Mouse (Mus musculus): ENCODE measurements around the gene Sh2d4b.

Sh2d4b gene

GRCm38 (mm10) chr14:40893196-40893595, at the start of gene Sh2d4b:
Gene Sh2d4b, minus strand, starts transcription at chr14:40893266.
- no peak for DNase-seq

GRCm38 (mm10) chr14:40942429-40942828, 49.4 kb upstream of the Sh2d4b start:
- no peak for DNase-seq

DNA sequence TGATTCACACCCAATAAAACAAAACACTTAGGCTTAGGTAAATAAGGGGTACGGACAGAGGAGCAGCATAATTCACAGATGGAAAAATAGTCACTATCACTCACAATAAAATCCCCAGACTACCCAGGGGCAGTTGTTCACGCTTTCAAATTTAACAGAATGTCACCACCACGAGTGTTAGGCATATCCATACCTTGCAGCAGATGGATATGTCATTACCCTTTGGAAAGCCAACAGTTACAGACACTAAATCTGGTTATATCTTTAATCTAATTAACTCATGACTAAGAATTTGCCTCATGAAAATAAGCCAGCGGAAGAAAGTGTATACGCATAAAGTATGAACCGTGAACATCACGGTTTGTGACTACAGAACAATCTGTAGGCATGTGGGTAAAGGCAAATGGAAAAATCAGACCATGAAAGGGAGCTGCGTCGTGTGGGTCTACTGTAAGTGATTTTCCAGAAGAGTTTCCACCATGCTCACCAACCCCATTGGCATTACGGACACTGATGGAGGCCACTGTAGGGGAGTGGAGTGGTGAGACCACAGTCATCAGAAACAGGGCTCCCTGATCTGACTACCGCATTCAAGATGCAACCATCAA, 45.4 kb upstream of the Sh2d4b start:
- DNase-seq, result no peak

GRCm38 (mm10) chr14:40937052-40937451, 44.0 kb upstream of the Sh2d4b start:
- no peak for DNase-seq

DNA sequence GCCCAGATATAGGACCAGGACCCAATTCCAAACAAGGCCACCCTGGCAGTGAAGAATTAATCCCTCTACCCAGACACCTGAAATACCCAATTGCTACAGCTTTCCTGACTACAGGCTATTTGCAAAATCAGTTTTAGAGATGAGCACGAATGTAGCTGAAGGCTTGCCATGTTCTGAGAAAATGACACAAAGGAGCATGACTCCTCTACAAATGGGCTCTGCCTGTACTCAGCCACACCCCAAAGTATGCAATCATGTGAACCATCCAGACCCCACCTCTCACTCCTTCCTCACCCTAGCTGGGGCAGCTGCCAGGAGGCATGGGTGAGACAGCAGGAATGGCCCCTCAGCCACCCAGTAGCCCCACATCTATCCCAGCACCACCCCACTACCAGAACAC, 42.4 kb upstream of the Sh2d4b start:
- DNase-seq, result no peak

- no peak for DNase-seq
These were observed 42.0 kb upstream of the Sh2d4b start for GRCm38 (mm10) chr14:40935054-40935453.

DNA sequence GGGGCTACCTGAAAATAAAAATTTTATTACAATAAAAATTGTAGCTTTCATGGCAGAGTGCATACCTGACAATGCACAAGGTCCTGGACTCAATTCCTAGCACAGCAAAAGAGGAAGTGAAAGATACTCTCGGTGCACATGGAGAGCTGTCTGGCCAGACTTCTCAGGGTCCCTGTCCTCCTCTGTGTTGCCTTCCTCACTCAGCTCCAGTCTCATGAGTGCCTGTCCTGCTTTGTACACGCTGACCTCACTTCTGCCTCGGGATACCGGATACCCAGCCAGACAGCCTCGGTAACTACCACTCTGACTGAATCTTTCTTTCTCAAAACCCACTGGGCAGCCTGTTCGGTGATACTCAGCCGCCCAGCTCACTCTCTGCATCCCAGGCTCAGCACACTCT, 40.3 kb upstream of the Sh2d4b start:
- DNase-seq, result no peak

GRCm38 (mm10) chr14:40932225-40932624, 39.2 kb upstream of the Sh2d4b start:
- no peak for DNase-seq

GRCm38 (mm10) chr14:40931115-40931829, 38.2 kb upstream of the Sh2d4b start:
- no peak for DNase-seq

GRCm38 (mm10) chr14:40929943-40930342, 36.9 kb upstream of the Sh2d4b start:
- no peak for DNase-seq

GRCm38 (mm10) chr14:40928897-40929296, 35.8 kb upstream of the Sh2d4b start:
- DNase-seq, result no peak

DNA sequence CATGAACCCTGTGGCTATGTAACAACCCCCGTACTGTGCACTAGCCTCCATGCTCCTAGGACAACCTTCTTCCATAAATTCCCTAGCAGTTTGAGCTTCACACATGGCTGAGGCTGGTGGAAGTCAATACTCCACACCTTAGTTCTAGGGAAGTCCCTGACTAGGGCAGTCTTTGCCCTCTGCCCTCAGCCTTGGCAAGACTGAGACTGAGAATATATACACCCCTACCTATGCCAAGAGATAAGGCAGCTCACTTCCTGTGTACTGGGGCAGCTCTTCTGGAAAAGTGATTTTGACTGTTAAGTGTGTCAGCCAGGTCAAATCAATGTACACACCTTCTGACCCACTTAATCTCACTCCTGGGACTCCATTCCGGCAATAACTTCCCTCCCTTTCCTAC, 34.0 kb upstream of the Sh2d4b start:
- peak; percentile 39 for DNase-seq

- DNase-seq, result peak; percentile 38
These were observed 31.5 kb upstream of the Sh2d4b start for GRCm38 (mm10) chr14:40924378-40925113.

- DNase-seq, result no peak
These were observed 28.2 kb upstream of the Sh2d4b start for GRCm38 (mm10) chr14:40921241-40921640.

GRCm38 (mm10) chr14:40919521-40919920, 26.5 kb upstream of the Sh2d4b start:
- DNase-seq, result no peak

DNA sequence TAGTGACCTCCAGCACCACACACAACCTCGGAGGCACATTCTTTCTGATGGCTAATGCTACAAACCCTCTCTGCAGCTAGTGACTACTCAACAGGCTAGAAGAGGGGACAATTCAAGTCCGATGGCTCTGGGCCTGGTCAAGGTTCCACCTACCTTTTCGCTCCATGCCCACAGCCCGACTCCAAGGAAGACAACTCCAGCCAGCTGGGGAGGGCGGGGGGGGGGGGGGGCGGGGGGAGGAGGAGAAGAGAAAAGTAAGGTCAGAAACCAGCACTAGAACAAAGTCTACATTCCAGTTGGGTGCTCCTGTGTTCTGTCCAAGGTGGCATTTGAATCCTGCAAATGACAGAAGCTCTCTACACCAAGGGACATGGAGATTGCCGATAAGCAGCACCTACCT, 25.4 kb upstream of the Sh2d4b start:
- DNase-seq, result no peak

DNA sequence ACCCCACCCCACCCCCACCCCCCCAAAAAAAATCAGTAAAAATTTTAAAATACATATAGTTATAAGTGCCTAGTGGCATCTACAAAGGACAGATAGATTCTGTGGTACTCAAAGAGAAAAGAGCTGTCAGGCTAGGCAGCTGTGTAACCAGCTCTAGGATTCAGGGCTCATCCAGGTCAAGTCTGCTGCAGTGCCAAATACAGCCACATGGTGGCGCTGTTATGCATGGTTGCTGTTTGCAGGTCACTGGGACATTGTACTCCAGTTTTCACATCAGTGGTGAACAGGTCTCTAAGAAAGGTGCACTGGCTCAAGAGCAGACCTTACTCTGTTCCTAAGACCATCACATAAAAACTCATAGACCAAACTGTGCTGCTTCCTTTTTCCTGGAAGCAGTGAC, 24.6 kb upstream of the Sh2d4b start:
- DNase-seq, result peak; percentile 96

DNA sequence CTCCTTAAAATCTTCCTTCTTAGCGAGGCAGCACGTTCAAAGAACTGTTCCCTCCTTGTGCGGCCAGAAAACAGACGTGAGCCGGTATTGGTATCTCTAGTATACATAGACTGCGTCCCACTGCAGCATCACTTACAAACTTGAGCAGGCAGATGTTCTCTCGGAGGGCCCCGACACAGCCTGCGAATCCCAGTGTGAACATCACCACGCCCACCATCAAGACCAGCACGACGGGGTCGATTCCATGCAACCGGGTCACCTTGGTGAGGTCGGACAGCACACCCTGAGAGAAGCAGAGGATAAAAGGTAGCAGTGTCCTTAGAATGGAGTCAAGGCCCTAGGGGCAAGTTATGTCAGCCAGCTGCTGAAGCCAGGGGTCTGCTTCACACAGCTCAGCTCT, 23.6 kb upstream of the Sh2d4b start:
- no peak for DNase-seq

DNA sequence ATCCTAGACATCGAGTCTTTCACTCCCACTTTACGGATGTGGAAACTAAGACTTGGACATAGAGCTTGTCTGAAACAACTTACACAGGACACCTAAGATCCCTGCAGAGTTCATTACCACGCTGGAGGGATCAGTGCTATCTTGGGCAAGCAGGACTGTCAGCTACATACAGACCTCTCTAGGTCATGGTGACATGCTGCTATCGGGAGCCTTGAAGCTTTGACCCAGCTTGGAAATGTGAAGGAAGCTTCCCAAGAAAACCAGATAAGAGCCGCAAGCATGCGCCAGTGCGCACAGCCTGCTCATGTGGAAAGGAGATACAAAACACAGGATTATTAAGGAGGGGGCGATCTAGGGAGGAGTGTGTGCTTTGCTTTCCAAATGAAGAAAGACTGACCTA, 22.8 kb upstream of the Sh2d4b start:
- DNase-seq, result no peak

GRCm38 (mm10) chr14:40914701-40915100, 21.6 kb upstream of the Sh2d4b start:
- no peak for DNase-seq

- no peak for DNase-seq
These were observed 20.6 kb upstream of the Sh2d4b start for GRCm38 (mm10) chr14:40913709-40914108.

- no peak for DNase-seq
These were observed 18.5 kb upstream of the Sh2d4b start for GRCm38 (mm10) chr14:40911529-40911928.

DNA sequence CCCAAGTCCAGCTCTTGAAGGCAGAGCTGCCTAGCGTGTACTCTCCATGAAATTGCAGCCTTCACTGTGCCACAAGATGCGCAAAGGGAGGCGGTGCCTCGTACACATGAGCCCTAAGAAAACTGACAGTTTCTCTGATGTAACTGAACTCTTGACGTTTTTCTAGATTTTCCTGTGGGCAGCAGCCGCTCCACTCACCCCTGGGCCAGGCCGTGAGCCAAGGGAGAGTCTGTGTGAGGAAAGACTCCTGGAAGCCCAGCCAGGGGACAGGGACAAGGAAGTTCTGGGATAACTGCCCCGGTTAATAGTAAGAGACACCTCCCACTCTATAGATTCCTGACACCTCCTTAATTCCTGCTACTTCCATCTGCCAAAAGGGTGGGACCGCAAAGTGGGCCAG, 15.7 kb upstream of the Sh2d4b start:
- DNase-seq, result no peak

DNA sequence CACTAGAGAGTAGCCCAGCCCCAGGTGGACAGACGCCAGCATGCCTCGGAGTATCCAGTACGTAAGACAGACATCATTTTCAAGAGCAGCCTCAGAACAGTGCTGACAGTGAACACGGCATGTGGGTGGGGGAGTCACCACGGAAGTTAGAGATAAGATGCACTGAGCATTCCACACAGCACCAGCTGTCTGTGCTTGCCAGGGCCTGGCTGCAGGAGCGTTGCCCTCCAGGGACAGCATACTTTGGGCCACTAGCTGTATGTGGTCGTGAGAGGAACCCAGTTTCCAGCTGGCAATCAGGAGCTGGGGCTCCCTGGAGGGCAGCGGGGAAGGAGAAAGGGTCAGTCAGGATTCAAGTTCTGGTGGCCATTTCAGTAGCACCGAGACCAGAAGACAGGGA, 13.7 kb upstream of the Sh2d4b start:
- DNase-seq, result no peak
